Mouse (Mus musculus): Measurements from ENCODE around the gene Ncoa7.
A peak's percentile ranks its signal among the peaks of the same experiment; 100 is the strongest.

Gene Ncoa7

GRCm38 (mm10) chr10:30802681-30803586, at the start of gene Ncoa7:
Gene Ncoa7, minus strand, starts transcription at chr10:30803326.
- DNase-seq, result peak; percentile 84

- no peak for DNase-seq
Measured at GRCm38 (mm10) chr10:30845101-30845825, 42.1 kb upstream of the Ncoa7 start.

GRCm38 (mm10) chr10:30844191-30845010, 41.3 kb upstream of the Ncoa7 start:
- DNase-seq, result no peak

DNA sequence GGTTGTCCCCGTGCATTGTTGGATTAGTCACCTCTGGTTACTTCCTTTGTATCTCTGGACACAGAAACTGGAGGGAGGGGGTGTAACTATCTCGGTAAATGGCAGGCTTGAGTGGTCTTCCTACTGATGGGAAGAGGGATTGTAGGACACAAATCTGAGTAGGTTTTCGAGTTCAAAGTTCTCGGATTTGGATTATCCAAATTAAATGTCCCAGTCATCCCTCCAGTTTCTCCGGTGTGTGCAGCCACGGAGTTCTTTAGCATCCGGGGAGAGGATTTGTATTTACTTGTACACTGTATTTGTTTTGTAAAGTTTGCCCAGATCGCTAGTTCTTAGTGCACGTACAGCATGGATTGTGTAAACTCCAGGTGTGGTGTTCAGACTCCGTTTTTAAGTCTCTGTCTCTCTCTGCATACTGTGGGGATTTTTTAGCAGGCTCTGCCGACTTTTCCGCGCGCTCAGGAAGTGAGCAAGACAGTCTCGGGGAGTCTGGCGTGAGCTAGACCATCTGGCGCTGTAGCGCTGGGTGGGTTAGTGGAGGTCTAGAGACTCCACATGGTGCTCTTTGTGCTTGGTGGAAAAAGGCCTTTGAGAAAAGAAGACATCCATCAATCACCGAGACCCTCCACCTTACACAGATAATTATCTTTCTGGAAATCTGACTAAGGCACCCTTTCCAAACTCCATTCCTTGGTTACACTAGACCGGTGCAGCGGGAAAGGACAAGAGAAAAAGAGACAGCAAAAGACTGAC, 40.5 kb upstream of the Ncoa7 start:
- peak; percentile 36 for DNase-seq

DNA sequence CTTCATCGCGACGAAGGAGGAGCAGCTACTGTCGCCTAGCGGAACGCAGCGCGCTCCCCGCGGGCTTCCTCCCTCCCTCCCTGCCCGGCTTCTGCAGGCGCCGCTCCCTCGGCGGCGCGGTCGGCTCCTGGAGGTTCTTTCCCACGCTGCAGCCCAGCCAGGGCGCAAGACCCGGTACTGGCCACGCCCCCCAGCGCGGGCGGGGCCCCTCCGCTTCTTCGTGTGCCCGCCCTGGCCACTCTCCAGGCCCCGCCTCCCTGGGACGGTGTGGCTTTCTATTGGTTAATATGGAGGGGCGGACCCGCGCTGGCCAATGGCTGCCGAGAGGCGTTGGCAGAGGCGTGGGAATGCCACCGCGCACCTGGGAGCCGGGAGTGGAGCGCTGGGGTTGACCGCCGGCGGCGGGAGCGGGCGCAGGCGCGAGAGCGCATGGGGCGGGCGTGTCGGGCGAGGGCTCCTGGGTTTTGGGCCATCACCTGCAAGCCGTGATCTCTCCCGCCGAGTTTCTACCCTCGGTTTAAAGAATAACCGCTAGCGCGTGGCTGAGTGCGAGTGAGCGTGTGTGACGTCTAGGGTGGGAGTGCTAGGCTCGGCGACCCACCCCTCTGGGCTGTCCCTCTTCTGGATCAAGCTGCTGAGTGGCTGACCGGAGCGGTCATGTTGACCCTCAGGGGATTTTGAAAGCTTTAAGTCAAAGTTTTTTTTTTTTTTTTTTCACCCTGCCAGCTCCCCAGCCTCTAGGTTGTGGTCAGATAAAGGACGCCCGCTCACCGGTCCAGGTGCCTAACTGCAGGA, 39.7 kb upstream of the Ncoa7 start, which contains the start of gene Hey2:
Gene Hey2, minus strand, starts transcription at position 159 of the 795 bp plus-strand sequence.
- DNase-seq, result peak; percentile 98

GRCm38 (mm10) chr10:30842228-30842627, 39.1 kb upstream of the Ncoa7 start:
- DNase-seq, result no peak

GRCm38 (mm10) chr10:30840824-30841223, 37.7 kb upstream of the Ncoa7 start:
- DNase-seq, result no peak

DNA sequence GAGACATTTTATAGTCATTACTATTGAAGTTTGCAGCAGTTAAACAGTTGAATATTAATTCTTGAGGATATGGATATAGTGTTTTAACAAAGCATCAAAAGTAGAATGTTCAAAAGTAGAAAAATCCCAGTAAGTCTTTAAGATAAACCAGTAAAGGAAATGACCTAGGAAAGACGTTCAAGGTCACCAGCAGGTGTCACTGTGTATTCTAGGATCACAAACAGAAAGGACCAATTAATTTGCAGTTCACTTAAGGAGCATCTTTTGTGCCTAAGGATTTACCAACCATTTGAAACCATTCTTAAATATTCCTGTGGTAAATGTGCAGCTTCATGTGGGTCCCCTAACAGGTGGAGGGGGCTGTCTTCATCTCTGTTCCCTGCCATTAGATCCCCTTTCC, 35.1 kb upstream of the Ncoa7 start:
- DNase-seq, result no peak

DNA sequence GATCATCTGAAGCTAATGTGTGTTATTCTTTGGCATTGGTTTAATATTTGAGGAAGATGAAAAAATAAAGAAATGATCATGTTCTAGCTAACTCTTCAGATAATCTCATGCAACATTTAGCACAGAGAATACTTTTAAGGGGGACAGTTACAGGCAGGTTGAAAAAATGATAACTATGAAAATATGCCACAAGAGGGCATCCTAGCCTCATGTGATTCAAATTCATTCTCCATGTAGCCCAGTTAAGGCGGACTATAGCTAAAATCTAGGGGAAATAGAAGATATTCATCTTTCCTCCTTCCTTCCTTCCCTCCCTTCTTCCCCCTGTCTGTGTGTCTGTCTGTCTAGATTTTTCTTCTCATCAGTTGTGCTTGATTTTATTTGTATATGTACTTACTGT, 21.9 kb upstream of the Ncoa7 start:
- DNase-seq, result peak; percentile 25

DNA sequence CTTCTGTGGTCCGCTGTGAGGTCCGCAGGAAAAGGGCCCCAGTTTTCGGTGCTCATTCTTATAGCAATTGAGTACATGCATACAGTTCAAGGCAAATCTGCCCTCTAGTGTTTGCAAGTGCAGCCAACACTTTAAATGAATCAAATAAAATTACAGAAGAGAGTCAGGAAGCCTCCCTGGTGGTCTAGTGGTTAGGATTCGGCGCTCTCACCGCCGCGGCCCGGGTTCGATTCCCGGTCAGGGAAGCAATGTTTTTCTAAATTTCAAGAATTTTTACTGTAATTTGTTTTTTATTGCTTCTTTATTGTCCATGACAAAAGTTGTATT, 7.8 kb upstream of the Ncoa7 start:
- peak; percentile 85 for DNase-seq

DNA sequence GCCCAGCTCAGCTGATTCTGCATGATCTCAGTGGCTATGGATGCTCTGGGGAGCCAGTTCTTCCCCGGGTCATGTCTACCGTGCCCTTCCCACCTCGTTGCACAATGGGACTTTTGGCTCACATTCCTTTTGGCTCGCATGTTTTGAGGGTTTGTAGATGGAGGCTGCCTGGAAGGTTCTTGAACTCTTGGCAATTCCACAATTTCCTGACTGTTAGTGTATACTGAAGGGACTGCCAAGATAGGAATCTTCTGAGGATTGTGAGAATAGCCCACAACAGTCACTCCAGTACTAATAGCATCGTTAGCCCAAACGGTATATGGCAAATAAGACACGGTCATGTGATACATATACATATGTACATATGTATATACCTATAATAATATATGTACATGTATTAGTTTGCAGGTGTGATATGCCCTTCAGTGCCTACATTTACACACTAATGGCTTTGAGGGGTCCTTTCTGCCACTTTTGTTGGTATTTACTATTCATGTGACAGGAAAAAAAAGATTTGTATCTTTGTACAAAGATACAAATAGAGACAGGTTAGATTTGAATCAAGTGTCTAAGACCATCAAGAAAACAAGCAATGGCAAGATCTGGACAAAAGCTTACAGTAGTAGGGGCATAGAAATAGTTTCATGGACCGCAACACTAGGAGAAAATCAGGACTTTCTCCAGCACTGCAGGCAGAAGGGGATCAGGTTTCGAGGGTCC, 7.3 kb upstream of the Ncoa7 start:
- DNase-seq, result peak; percentile 10

GRCm38 (mm10) chr10:30803587-30804253, 594 bp upstream of the Ncoa7 start:
- peak; percentile 17 for DNase-seq

DNA sequence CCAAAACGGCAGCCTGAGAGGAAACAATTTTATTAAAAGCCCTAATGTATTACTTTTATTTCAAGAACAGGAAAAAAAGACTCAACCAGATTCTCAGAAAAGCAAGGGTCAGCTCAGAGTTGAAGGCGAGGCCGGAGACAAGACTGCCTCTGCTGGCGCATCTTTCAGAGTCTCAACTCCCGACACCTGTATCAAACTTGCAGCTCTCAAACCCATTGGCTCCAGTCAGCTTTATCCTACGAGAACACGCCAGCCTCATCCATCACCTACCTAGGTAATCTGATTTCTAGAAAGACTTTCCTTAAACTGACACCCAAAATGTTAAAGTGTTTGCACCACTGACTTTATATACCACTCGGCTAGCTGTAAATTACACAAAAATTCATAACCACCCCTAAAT, 1.1 kb downstream of the Ncoa7 start:
- peak; percentile 30 for DNase-seq

DNA sequence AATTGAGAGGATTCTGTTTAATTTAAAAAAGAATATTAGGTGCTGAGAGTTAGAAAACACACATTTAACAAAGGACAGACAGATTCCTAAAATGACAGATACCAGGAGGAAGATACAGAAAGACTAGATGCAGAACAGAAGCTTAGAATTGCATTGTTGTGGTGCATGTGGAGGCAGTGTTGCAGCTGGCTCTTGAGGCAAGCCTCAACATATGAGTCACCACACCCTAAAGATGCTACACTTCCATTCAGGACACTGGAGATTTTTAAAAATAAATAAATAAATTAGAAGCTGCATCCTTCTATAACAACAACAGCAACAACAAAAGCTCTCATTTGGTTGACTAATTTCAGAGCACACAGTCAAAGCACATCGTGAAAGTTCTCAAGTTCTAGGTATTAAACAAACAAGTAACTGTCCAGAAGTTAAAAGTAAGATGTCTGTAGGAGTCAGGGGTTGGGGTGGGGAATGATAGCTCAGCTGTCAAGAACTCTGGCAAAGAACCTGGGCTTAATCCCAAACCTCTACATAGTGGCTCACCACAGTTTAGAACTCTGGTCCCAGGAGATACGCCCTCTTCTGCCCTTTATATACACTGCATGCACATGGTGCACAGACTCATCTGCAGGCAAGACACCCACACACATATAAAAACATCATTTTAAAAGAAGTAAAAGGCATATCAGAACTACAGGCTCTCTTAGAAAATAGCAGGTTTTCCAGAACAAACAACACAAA, 3.2 kb downstream of the Ncoa7 start:
- no peak for DNase-seq

GRCm38 (mm10) chr10:30796469-30797261, 6.5 kb downstream of the Ncoa7 start:
- no peak for DNase-seq

GRCm38 (mm10) chr10:30791016-30791415, 12.1 kb downstream of the Ncoa7 start:
- no peak for DNase-seq

DNA sequence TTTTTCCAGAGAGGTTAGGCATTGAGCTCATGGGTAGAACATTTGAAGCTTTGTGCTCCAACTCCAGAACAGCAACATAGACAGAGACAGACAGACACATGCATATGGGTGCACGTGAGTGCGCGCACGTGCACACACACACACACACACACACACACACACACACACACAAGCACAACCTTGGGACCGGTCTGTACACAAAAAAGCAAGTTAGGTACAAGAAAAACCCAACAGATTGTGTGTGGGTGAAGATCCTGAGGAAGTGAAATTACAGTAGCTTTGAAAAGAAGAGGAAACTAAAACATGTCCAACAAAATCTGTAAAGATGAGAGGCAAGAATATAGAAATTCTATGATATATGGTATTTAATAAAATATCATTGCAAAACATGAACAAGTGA, 13.6 kb downstream of the Ncoa7 start:
- no peak for DNase-seq

DNA sequence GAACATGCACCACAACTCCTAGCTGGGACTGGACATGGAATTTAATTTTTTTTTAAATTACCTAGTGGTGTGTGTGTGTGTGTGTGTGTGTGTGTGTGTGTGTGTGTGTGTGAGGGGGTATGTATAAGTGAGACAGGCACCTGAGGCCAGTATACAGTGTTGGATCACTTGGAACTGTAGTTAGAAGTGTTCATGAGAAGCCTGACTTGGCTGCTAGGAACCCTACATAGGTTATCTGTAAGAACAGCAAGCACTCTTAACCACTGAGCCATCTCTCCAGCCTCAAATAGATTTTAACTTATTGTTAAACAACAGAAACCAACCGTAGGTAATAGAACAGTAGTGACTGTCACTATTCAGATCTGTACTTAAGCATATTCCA, 14.8 kb downstream of the Ncoa7 start:
- DNase-seq, result no peak
